Mouse (Mus musculus) frontal cortex, postnatal 10 days (tissue): Measurements from ENCODE around the gene Gcfc2.

Experiments used
- DNase-seq, 2 experiments: peaks; one replicate each; pipeline ENCODE4 v3.0.0; 2022; ENCODE audit warnings: low spot score in 2 of 2, mixed read lengths in 1 of 2

Gene Gcfc2

GRCm38 (mm10) chr6:81923523-81924142, at the start of gene Gcfc2:
TSS of gene Gcfc2 (plus strand) at chr6:81923669.
- DNase-seq: peak; percentile 85 to 92

GRCm38 (mm10) chr6:81895678-81896230, 27.7 kb upstream of the Gcfc2 start:
- DNase-seq: no peak

GRCm38 (mm10) chr6:81910302-81910855, 13.1 kb upstream of the Gcfc2 start:
- DNase-seq: no peak

- peak in 1 of 2 experiments; percentile 13 for DNase-seq
Measured at GRCm38 (mm10) chr6:81911244-81911643, 12.2 kb upstream of the Gcfc2 start.

GRCm38 (mm10) chr6:81911713-81912112, 11.8 kb upstream of the Gcfc2 start:
- no peak for DNase-seq

GRCm38 (mm10) chr6:81912177-81912576, 11.3 kb upstream of the Gcfc2 start:
- peak; percentile 19 to 28 for DNase-seq

GRCm38 (mm10) chr6:81924304-81924703, 835 bp downstream of the Gcfc2 start:
- no peak for DNase-seq

GRCm38 (mm10) chr6:81929402-81929801, 5.9 kb downstream of the Gcfc2 start:
- DNase-seq: no peak

- no peak for DNase-seq
Measured at GRCm38 (mm10) chr6:81933281-81933680, 9.8 kb downstream of the Gcfc2 start.

GRCm38 (mm10) chr6:81941718-81942117, 18.2 kb downstream of the Gcfc2 start:
- DNase-seq: no peak

GRCm38 (mm10) chr6:81943281-81943680, 19.8 kb downstream of the Gcfc2 start:
- no peak for DNase-seq

- no peak for DNase-seq
Measured at GRCm38 (mm10) chr6:81944432-81944831, 21.0 kb downstream of the Gcfc2 start.

- no peak for DNase-seq
Measured at GRCm38 (mm10) chr6:81946906-81947305, 23.4 kb downstream of the Gcfc2 start.

GRCm38 (mm10) chr6:81955133-81955532, 31.7 kb downstream of the Gcfc2 start:
- no peak for DNase-seq

- no peak for DNase-seq
Measured at GRCm38 (mm10) chr6:81956399-81956798, 32.9 kb downstream of the Gcfc2 start.

- DNase-seq: no peak
Measured at GRCm38 (mm10) chr6:81957992-81958391, 34.5 kb downstream of the Gcfc2 start.

- no peak for DNase-seq
Measured at GRCm38 (mm10) chr6:81959866-81960265, 36.4 kb downstream of the Gcfc2 start.

- no peak for DNase-seq
Measured at GRCm38 (mm10) chr6:81960284-81960683, 36.8 kb downstream of the Gcfc2 start.

GRCm38 (mm10) chr6:81965296-81966067, 42.0 kb downstream of the Gcfc2 start, which contains the start of gene Mrpl19:
TSS of gene Mrpl19 (minus strand) at chr6:81965958.
- DNase-seq: peak; percentile 84 to 89

- no peak for DNase-seq
Measured at GRCm38 (mm10) chr6:81966068-81966544, 42.6 kb downstream of the Gcfc2 start.

GRCm38 (mm10) chr6:81971196-81971595, 47.7 kb downstream of the Gcfc2 start:
- no peak for DNase-seq

GRCm38 (mm10) chr6:81972595-81972994, 49.1 kb downstream of the Gcfc2 start:
- DNase-seq: no peak
